Mouse (Mus musculus) stomach, postnatal 0 days (tissue): Measurements from ENCODE around the gene Slc38a4. TPM values are rescaled to one million over a fixed set of nuclear protein-coding genes. Genes with fewer than 3 reads are reported as not detected.

Experiments
- ATAC-seq: fragments of 200-750 bp; cut with Nextera tagmentation; 2 replicates; pipeline ENCODE4 v1.8.0; 2017; ENCODE audit not compliant: low FRiP score, low TSS enrichment
- DNase-seq: peaks from one replicate; pipeline ENCODE4 v3.0.0-alpha.2; 2016; ENCODE audit warnings: low spot score
- H3K27ac ChIP-seq: fragments of 300-500 bp; sonication (generic); replicated peaks from 2 replicates; pipeline ENCODE4 v1.5.1; 2014; ENCODE audit warnings: mild to moderate bottlenecking, control low read depth
- H3K27me3 ChIP-seq: fragments of 300-500 bp; sonication (generic); 2 replicates; pipeline ENCODE4 v1.6.1; 2014; ENCODE audit warnings: low read length; ENCODE audit not compliant: control insufficient read depth, insufficient read depth
- H3K36me3 ChIP-seq: fragments of 300-500 bp; sonication (generic); 2 replicates; pipeline ENCODE4 v1.6.1; 2014; ENCODE audit warnings: low read length, mixed read lengths; ENCODE audit not compliant: control insufficient read depth, insufficient read depth
- H3K4me1 ChIP-seq: fragments of 300-500 bp; sonication (generic); replicated peaks from 2 replicates; pipeline ENCODE4 v1.6.1; 2014; ENCODE audit warnings: antibody characterized with exemption; ENCODE audit not compliant: control insufficient read depth, insufficient read depth
- H3K4me2 ChIP-seq: fragments of 300-500 bp; sonication (generic); replicated peaks from 2 replicates; pipeline ENCODE4 v1.6.1; 2014; ENCODE audit warnings: low read depth, mild to moderate bottlenecking, control low read depth, moderate library complexity
- H3K4me3 ChIP-seq: fragments of 300-500 bp; sonication (generic); 2 replicates; pipeline ENCODE4 v1.5.1; 2014; ENCODE audit warnings: low read depth, low read length, control low read depth
- H3K9ac ChIP-seq: fragments of 300-500 bp; sonication (generic); 2 replicates; pipeline ENCODE4 v1.6.1; 2014; ENCODE audit warnings: mild to moderate bottlenecking, low read length, control low read depth, mixed read lengths
- H3K9me3 ChIP-seq: fragments of 300-500 bp; sonication (generic); 2 replicates; pipeline ENCODE4 v1.6.1; 2016; ENCODE audit warnings: low read length; ENCODE audit not compliant: control insufficient read depth
- CTCF ChIP-seq: IDR thresholded peaks from 2 replicates; pipeline ENCODE4 v1.5.1; 2016; ENCODE audit warnings: antibody characterized with exemption, low read depth, mild to moderate bottlenecking, moderate library complexity
- EP300 ChIP-seq: optimal IDR thresholded peaks from 2 replicates; pipeline ENCODE3; 2016; ENCODE audit warnings: antibody characterized with exemption
- WGBS: fragments of 180-500 bp; shearing (Covaris S2); extraction: QIAGEN DNeasy Blood & Tissue Kit; methylation state at CpG from one replicate; pipeline ENCODE4 v1.1.7; 2014; 5-methylcytosine and 5-hydroxymethylcytosine counted together
- polyA plus RNA-seq: library from polyadenylated mRNA; unstranded; fragments of >200 nt; fragmentation: Nextera tagmentation; extraction: Ambion mirVana; gene quantifications from 2 replicates; pipeline ENCODE4 v1.2.1, GENCODE M21; 2015

The Slc38a4 gene
- polyA plus RNA-seq, 1 experiment from 2014 or later: 10.8 TPM

GRCm38 (mm10) chr15:97005631-97006234 lies 50.0 kb downstream of the Slc38a4 start:
- H3K4me2 ChIP-seq: no peak overlapping the region
- H3K36me3 ChIP-seq: no peaks in the 10 kb centered on the region
- H3K4me1 ChIP-seq: 0 out of 2 replicates have a peak, but pooled peaks cover 2% of the 10 kb centered on the region
- H3K9ac ChIP-seq: no peak overlapping the region
- H3K9me3 ChIP-seq: no peaks in the 10 kb centered on the region
- no peaks in the 10 kb centered on the region for H3K27me3 ChIP-seq
- DNase-seq (no peak), ATAC-seq (no peak)
- no peak overlapping the region for H3K4me3 ChIP-seq
- TF ChIP-seq CTCF (no peak), EP300 (no peak)
- no peak overlapping the region for H3K27ac ChIP-seq
- 91% methylated on average over 15 of the region's 15 CpGs for WGBS

DNA sequence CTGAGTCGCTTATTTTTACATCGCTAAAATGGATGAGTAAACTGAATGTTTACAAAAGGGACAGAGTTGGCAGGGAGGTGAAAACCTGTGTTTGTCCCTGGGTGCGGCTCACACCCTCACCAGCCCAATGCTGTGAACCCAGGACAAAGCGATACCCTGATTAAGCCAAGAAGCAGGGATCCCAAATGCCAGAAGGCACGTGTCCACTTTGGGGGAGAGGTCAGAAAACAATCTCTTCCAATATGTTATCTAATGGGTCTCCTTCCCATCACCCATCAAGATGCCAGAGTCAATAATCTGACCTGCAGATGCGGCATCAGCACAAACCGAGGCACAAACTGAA lies 51.3 kb downstream of the Slc38a4 start:
- no peak overlapping the region for H3K27ac ChIP-seq
- WGBS: 41% methylated on average over 7 of the region's 7 CpGs

DNA sequence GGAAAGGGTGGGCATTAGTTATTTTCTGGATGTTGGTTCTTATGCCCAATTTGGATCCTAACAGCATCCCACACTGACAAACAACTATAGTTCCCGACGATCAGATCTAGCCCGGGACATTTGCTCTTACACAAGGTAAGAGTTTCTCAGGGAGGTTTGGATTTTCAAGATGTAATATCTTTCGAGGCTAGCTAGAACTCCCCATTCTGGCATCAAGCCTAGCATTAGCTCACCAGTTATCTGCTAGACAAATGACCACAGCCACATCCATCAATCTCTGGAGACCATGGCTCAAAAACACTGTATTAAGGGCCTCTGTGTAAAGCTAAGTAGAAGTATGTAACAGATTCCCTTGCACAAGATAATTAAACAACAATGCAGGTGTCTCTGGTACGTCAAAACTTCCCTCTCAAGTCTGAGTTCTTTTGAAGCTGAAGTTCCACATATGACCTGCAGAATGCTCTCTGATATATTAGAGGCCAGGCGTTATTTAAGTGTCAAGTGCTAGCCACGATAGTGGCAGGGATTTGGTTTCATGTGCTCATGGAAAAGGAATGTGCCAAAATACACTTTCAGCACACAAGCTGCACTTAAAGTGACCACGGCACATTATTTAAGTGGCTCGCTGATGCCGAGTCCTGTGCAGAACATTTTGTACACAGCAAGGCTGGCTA lies 51.8 kb downstream of the Slc38a4 start:
- 0 out of 2 replicates have a peak, but pooled peaks cover 2% of the 10 kb centered on the region for H3K4me1 ChIP-seq
- no peak overlapping the region for H3K9ac ChIP-seq
- TF ChIP-seq CTCF (peak; percentile 29; the same call in 1 of the 2 replicates), EP300 (no peak)
- 26% methylated on average over 10 of the region's 10 CpGs for WGBS
- no peaks in the 10 kb centered on the region for H3K9me3 ChIP-seq
- no peak overlapping the region for H3K27ac ChIP-seq
- no peak overlapping the region for H3K4me3 ChIP-seq
- no peak overlapping the region for H3K4me2 ChIP-seq
- H3K36me3 ChIP-seq: no peaks in the 10 kb centered on the region
- ATAC-seq: peak; percentile 65
- H3K27me3 ChIP-seq: no peaks in the 10 kb centered on the region
- no peak for DNase-seq

More for the DNA sequence above, 51.3 kb downstream of the Slc38a4 start:
- no peak overlapping the region for H3K9ac ChIP-seq
- H3K36me3 ChIP-seq: no peaks in the 10 kb centered on the region
- TF ChIP-seq CTCF (no peak), EP300 (no peak)
- ATAC-seq (no peak), DNase-seq (no peak)
- H3K4me1 ChIP-seq: 0 out of 2 replicates have a peak, but pooled peaks cover 2% of the 10 kb centered on the region
- no peaks in the 10 kb centered on the region for H3K27me3 ChIP-seq
- H3K4me2 ChIP-seq: no peak overlapping the region
- no peak overlapping the region for H3K4me3 ChIP-seq
- H3K9me3 ChIP-seq: no peaks in the 10 kb centered on the region

DNA sequence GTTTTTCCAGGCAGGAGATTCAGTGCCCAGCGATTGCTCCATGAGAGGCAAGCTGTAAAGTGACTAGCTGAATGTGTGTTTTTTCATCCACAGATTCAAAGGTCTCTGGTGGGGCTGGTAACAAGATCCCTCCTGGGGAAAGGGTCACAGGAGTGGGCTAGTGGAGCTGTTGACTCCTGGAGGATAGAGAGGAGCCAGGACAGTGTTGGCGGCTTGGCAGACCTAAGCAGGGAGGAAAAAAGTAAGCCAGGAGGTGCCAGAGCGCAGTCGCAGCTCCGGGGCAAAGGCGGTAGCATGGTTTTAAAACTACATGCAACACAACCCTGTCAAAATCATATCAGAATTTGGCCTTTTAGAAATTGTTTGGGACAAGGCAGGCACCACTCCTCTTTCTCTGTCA lies 52.6 kb downstream of the Slc38a4 start:
- 77% methylated on average over 6 of the region's 6 CpGs for WGBS

DNA sequence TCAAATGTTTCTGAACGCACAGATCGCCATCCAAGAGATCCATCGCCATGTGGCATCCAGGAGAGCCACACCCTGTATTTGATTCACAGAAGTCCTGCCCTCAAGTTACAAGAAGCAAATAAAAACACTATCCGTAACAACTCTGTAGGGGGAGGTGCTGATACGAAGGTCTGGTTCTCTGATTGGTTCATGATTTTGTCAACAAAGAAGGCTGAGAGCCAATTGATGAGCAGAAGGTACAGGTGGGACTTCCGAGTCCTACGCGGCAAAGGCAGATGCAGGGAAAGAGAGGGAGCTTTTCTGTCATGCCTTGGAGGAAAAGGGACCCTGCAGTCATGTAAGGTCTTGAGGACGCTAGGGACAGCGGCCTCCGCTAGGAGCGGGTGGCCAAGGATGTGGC lies 53.0 kb downstream of the Slc38a4 start:
- no peak overlapping the region for H3K27ac ChIP-seq
- H3K4me2 ChIP-seq: no peak overlapping the region
- H3K36me3 ChIP-seq: no peaks in the 10 kb centered on the region
- no peaks in the 10 kb centered on the region for H3K9me3 ChIP-seq
- no peak for TF ChIP-seq CTCF
- no peak for TF ChIP-seq EP300
- WGBS: 84% methylated on average over 12 of the region's 12 CpGs
- ATAC-seq: no peak
- no peak overlapping the region for H3K4me3 ChIP-seq
- no peak for DNase-seq
- no peak overlapping the region for H3K9ac ChIP-seq
- H3K4me1 ChIP-seq: 0 out of 2 replicates have a peak, but pooled peaks cover 2% of the 10 kb centered on the region
- H3K27me3 ChIP-seq: no peaks in the 10 kb centered on the region

More for the DNA sequence above, 52.6 kb downstream of the Slc38a4 start:
- H3K4me2 ChIP-seq: no peak overlapping the region
- H3K27me3 ChIP-seq: no peaks in the 10 kb centered on the region
- H3K9ac ChIP-seq: no peak overlapping the region
- TF ChIP-seq CTCF (no peak), EP300 (no peak)
- DNase-seq: no peak
- no peaks in the 10 kb centered on the region for H3K36me3 ChIP-seq
- H3K9me3 ChIP-seq: no peaks in the 10 kb centered on the region
- no peak overlapping the region for H3K4me3 ChIP-seq
- H3K27ac ChIP-seq: no peak overlapping the region
- no peak for ATAC-seq
- H3K4me1 ChIP-seq: 0 out of 2 replicates have a peak, but pooled peaks cover 2% of the 10 kb centered on the region

DNA sequence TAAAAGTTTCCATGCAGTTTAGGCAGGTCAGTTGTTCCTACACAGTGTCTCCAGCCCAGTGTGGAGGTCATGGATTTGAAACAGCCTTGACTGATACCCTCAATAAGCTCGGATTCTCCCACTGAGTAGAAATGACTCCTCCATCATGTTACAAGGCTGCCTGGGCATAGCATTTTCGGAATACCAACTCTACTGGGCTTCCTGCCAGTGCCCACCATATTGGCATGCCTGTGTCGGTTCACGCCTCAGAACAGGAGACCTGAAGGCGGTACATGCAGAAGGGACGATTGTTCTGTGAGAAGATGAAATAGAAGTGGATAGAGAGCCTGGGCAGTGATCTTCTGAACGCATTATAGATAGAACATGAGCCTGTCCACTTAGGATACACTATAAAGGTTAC lies 53.9 kb downstream of the Slc38a4 start:
- H3K27ac ChIP-seq: no peak overlapping the region
- no peaks in the 10 kb centered on the region for H3K9me3 ChIP-seq
- H3K27me3 ChIP-seq: no peaks in the 10 kb centered on the region
- ATAC-seq: no peak
- no peak overlapping the region for H3K4me2 ChIP-seq
- H3K36me3 ChIP-seq: no peaks in the 10 kb centered on the region
- WGBS: 79% methylated on average over 7 of the region's 7 CpGs
- no peak overlapping the region for H3K9ac ChIP-seq
- H3K4me3 ChIP-seq: no peak overlapping the region
- DNase-seq: no peak
- TF ChIP-seq EP300: no peak
- 0 out of 2 replicates have a peak, but pooled peaks cover 2% of the 10 kb centered on the region for H3K4me1 ChIP-seq
